Mouse (Mus musculus) heart, embryonic 16.5 days (tissue): ENCODE measurements at regions not wholly inside any gene's neighbourhood (a gene's known extent, or its start where the extent isn't known, plus 50 kb on each side); places are given as distances from the start of the nearest gene placed in this dataset.

ENCODE experiments used
- ATAC-seq: fragments of 200-750 bp; cut with Nextera tagmentation; replicated peaks from 2 replicates; pipeline ENCODE4 v1.8.0; 2017; ENCODE audit warnings: moderate number of reproducible peaks; ENCODE audit not compliant: insufficient read depth, low FRiP score; ENCODE audit errors: extremely low read depth
- H3K27ac ChIP-seq: fragments of 300-500 bp; sonication (generic); 2 replicates; pipeline ENCODE4 v1.5.1; 2014; ENCODE audit warnings: mild to moderate bottlenecking, low read length, control low read depth, moderate library complexity
- H3K27me3 ChIP-seq: fragments of 300-500 bp; sonication (generic); 2 replicates; pipeline ENCODE4 v1.6.1; 2014; ENCODE audit warnings: low read length, mixed read lengths; ENCODE audit not compliant: control insufficient read depth, insufficient read depth
- H3K36me3 ChIP-seq: fragments of 300-500 bp; sonication (generic); 2 replicates; pipeline ENCODE4 v1.6.1; 2014; ENCODE audit not compliant: control insufficient read depth, insufficient read depth
- H3K4me1 ChIP-seq: fragments of 300-500 bp; sonication (generic); 2 replicates; pipeline ENCODE4 v1.6.1; 2014; ENCODE audit warnings: low read length, mixed read lengths; ENCODE audit not compliant: control insufficient read depth, insufficient read depth
- H3K4me2 ChIP-seq: fragments of 300-500 bp; sonication (generic); 2 replicates; pipeline ENCODE4 v1.6.1; 2014; ENCODE audit warnings: low read depth, mild to moderate bottlenecking, control low read depth, low read length
- H3K4me3 ChIP-seq: fragments of 300-500 bp; sonication (generic); 2 replicates; pipeline ENCODE4 v1.5.1; 2014; ENCODE audit warnings: mild to moderate bottlenecking, control low read depth, low read length
- H3K9ac ChIP-seq: fragments of 300-500 bp; sonication (generic); 2 replicates; pipeline ENCODE4 v1.6.1; 2014; ENCODE audit warnings: low read length, control low read depth
- H3K9me3 ChIP-seq: fragments of 300-500 bp; sonication (generic); replicated peaks from 2 replicates; pipeline ENCODE4 v1.6.1; 2016; ENCODE audit warnings: low read length; ENCODE audit not compliant: control insufficient read depth
- WGBS: fragments of 180-500 bp; shearing (Covaris S2); extraction: QIAGEN DNeasy Blood & Tissue Kit; methylation state at CpG from one replicate; pipeline ENCODE4 v1.1.7; 2014; 5-methylcytosine and 5-hydroxymethylcytosine counted together

DNA sequence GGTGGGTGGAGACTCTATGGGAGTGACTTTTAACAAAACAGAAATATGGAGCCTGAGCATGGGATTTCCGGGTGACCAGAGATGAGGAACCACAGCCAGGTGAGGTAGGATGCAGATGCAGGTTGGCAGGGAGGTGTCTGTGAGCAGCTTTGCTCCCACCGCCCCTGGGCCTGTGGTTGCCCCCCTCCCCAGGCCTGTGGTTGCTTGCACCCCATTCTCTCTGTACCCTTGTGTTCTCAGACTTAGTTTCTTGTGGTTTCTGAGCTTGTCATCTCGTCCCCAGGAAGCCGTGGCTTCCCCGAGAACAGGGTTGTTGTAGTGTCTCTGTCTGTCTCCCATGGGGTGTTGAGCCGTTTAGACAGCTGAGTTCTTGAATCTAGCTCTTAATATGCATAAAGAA is 251.0 kb upstream of the Stt3b start:
- no peak overlapping the region for H3K9ac ChIP-seq
- WGBS: 82% methylated on average over 6 of the region's 6 CpGs

GRCm38 (mm10) chr9:115562783-115563182 is 252.6 kb upstream of the Stt3b start:
- Histone ChIP-seq H3K36me3 (no peaks in the 10 kb centered on the region), H3K4me1 (no peaks in the 10 kb centered on the region), H3K9ac (no peak overlapping the region), H3K4me2 (no peak overlapping the region), H3K27ac (no peak overlapping the region), H3K9me3 (peaks cover 3% of the 10 kb centered on the region; the same call in 1 of the 2 replicates), H3K4me3 (no peak overlapping the region), H3K27me3 (no peaks in the 10 kb centered on the region)
- WGBS: 65% methylated on average over 4 of the region's 4 CpGs
- no peak for ATAC-seq

More for the DNA sequence above, 251.0 kb upstream of the Stt3b start:
- Histone ChIP-seq H3K4me3 (no peak overlapping the region), H3K9me3 (peaks cover 3% of the 10 kb centered on the region; the same call in 1 of the 2 replicates), H3K27ac (no peak overlapping the region), H3K4me1 (no peaks in the 10 kb centered on the region), H3K27me3 (no peaks in the 10 kb centered on the region), H3K4me2 (no peak overlapping the region), H3K36me3 (no peaks in the 10 kb centered on the region)
- peak; percentile 49 for ATAC-seq

DNA sequence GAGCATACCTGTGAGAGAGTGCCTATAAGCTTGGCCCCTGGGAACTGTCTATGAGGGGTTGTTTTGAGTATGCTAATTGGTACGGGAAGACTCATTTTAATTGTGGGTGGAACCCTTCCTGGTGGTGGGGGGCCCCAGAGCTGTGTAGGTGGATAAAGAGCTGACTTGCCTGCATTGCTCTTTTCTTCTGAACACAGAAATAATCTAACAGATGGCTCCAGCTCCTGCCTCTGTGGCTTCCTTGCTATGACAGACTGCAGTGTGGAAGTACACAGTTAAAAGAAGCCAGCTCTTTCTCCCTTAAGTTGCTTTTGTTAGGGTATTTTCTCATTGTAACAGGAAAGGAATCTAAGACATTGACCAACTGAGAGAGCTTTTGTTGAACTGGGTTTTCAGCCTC is 254.1 kb upstream of the Stt3b start:
- peaks cover 6% of the 10 kb centered on the region for H3K9me3 ChIP-seq
- no peak overlapping the region for H3K27ac ChIP-seq
- no peaks in the 10 kb centered on the region for H3K36me3 ChIP-seq
- no peak overlapping the region for H3K9ac ChIP-seq
- no peaks in the 10 kb centered on the region for H3K27me3 ChIP-seq
- H3K4me1 ChIP-seq: no peaks in the 10 kb centered on the region
- WGBS: 93% methylated on average over 1 of the region's 1 CpGs
- H3K4me3 ChIP-seq: no peak overlapping the region
- ATAC-seq: no peak
- no peak overlapping the region for H3K4me2 ChIP-seq

GRCm38 (mm10) chr9:115568693-115569334 is 258.6 kb upstream of the Stt3b start:
- Histone ChIP-seq H3K27ac (no peak overlapping the region), H3K4me2 (no peak overlapping the region), H3K9me3 (peaks cover 7% of the 10 kb centered on the region), H3K9ac (no peak overlapping the region), H3K4me1 (no peaks in the 10 kb centered on the region), H3K36me3 (no peaks in the 10 kb centered on the region), H3K27me3 (no peaks in the 10 kb centered on the region), H3K4me3 (no peak overlapping the region)
- 40% methylated on average over 7 of the region's 7 CpGs for WGBS
- ATAC-seq: no peak

- no peaks in the 10 kb centered on the region for H3K27me3 ChIP-seq
- WGBS: 74% methylated on average over 4 of the region's 4 CpGs
Observed at GRCm38 (mm10) chr9:115570998-115571397, 260.8 kb upstream of the Stt3b start.

GRCm38 (mm10) chr9:115581116-115581515 is 270.9 kb upstream of the Stt3b start:
- H3K4me1 ChIP-seq: no peaks in the 10 kb centered on the region
- H3K4me2 ChIP-seq: no peak overlapping the region
- no peak overlapping the region for H3K27ac ChIP-seq
- H3K9me3 ChIP-seq: peaks cover 4% of the 10 kb centered on the region
- 87% methylated on average over 3 of the region's 3 CpGs for WGBS
- no peak overlapping the region for H3K4me3 ChIP-seq
- H3K9ac ChIP-seq: no peak overlapping the region
- H3K36me3 ChIP-seq: no peaks in the 10 kb centered on the region
- H3K27me3 ChIP-seq: no peaks in the 10 kb centered on the region
- ATAC-seq: no peak

More at GRCm38 (mm10) chr9:115570998-115571397, 260.8 kb upstream of the Stt3b start:
- no peaks in the 10 kb centered on the region for H3K4me1 ChIP-seq
- no peak for ATAC-seq
- peaks cover 7% of the 10 kb centered on the region for H3K9me3 ChIP-seq
- H3K9ac ChIP-seq: no peak overlapping the region
- H3K4me2 ChIP-seq: no peak overlapping the region
- no peak overlapping the region for H3K4me3 ChIP-seq
- H3K27ac ChIP-seq: no peak overlapping the region
- no peaks in the 10 kb centered on the region for H3K36me3 ChIP-seq

GRCm38 (mm10) chr9:115583548-115583947 is 273.3 kb upstream of the Stt3b start:
- 0 out of 2 replicates have a peak, but pooled peaks cover 4% of the 10 kb centered on the region for H3K9me3 ChIP-seq
- no peaks in the 10 kb centered on the region for H3K4me1 ChIP-seq
- no peak overlapping the region for H3K4me3 ChIP-seq
- WGBS: 80% methylated on average over 11 of the region's 11 CpGs
- no peaks in the 10 kb centered on the region for H3K27me3 ChIP-seq
- H3K9ac ChIP-seq: no peak overlapping the region
- no peaks in the 10 kb centered on the region for H3K36me3 ChIP-seq
- no peak overlapping the region for H3K27ac ChIP-seq
- ATAC-seq: no peak
- H3K4me2 ChIP-seq: no peak overlapping the region

DNA sequence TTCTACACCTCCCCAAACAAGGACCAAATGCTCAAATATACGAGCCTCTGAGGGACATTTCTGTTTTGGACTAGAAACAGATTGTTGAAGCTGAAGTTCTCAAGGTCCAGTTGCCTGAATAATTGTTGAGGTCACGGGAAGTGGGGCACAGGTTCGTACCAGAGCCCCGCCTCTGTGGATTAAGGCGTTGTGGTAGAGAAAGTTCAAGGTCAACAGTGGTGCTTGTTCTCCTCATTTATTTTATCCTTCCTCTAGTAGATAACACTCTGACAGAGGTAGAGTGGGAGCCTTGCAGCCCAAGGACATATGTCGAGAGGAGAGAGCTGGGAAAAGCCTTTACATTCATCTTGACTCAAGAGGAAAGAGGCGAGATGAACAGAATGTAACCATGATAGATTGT is 274.7 kb upstream of the Stt3b start:
- no peak for ATAC-seq

GRCm38 (mm10) chr9:115592466-115592865 is 282.2 kb upstream of the Stt3b start:
- no peak for ATAC-seq
- Histone ChIP-seq H3K9ac (no peak overlapping the region), H3K27me3 (no peaks in the 10 kb centered on the region), H3K36me3 (no peaks in the 10 kb centered on the region), H3K27ac (no peak overlapping the region), H3K4me3 (no peak overlapping the region), H3K4me1 (no peaks in the 10 kb centered on the region), H3K9me3 (0 out of 2 replicates have a peak, but pooled peaks cover 4% of the 10 kb centered on the region), H3K4me2 (no peak overlapping the region)
- WGBS: 64% methylated on average over 5 of the region's 5 CpGs

More for the DNA sequence above, 274.7 kb upstream of the Stt3b start:
- no peak overlapping the region for H3K4me2 ChIP-seq
- no peak overlapping the region for H3K4me3 ChIP-seq
- H3K9me3 ChIP-seq: 0 out of 2 replicates have a peak, but pooled peaks cover 4% of the 10 kb centered on the region
- no peaks in the 10 kb centered on the region for H3K27me3 ChIP-seq
- no peaks in the 10 kb centered on the region for H3K36me3 ChIP-seq
- no peaks in the 10 kb centered on the region for H3K4me1 ChIP-seq
- no peak overlapping the region for H3K9ac ChIP-seq
- no peak overlapping the region for H3K27ac ChIP-seq
- 66% methylated on average over 7 of the region's 7 CpGs for WGBS
